14 mouse cellular contexts compared by ENCODE assay signal in the genomic region with DNA sequence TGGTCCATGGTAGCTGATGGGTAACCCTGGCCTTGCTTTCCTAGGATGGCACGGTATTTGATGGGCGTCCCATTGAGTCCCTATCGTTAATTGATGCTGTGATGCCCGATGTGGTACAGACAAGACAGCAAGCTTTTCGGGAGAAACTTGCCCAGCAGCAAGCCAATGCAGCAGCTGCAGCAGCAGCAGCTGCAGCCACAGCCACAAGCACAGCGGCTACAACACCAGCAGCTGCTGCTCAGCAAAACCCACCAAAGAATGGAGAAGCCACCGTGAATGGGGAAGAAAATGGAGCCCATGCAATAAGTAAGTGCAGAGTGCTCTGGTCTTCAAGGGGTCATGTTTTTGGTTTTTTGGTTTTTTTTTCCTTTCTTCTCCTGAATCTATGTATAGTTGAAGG.
DNase-seq lines count a peak whose midpoint lies in the region; TF ChIP-seq lines count a peak whose summit lies in the region.
"Had no signal": no experiment of that assay in that cellular context is flagged by ENCODE, and none has a peak within 500 bp of the region (broad histone marks: within the 10 kb centered on the region; RNA-seq: fewer than 3 reads in every experiment).

No protein-coding gene starts in this region.

- H3K36me3 ChIP-seq in myocyte (ENCODE audit: control insufficient read depth, insufficient read depth) = peaks cover 28% of the 10 kb centered on the region

- H3K4me3 ChIP-seq in myocyte = no peak overlapping the region

- no peak overlapping the region for H3ac ChIP-seq in myocyte (ENCODE audit: control insufficient read depth, insufficient read length)

- H3K4me2 ChIP-seq in myocyte (ENCODE audit: low read depth) = no peak overlapping the region

- no peaks in the 10 kb centered on the region for H3K27me3 ChIP-seq in myocyte (ENCODE audit: control insufficient read depth, insufficient read depth, insufficient read length)
- H3K27me3 ChIP-seq: CH12.LX had no signal

- no peaks in the 10 kb centered on the region for H3K79me2 ChIP-seq in myocyte (ENCODE audit: control insufficient read depth, insufficient read depth)

- TF ChIP-seq POLR2A in myocyte (IDR thresholded peaks at IDR 0.05; ENCODE audit: insufficient read length, low read depth) = no peak

- DNase-seq in embryo, embryonic 11 days = no peak
- DNase-seq: adrenal gland, adult 2 months; adrenal gland, adult 8-10 months; adrenal gland, postnatal 10 days; adrenal gland, postnatal 14 days; adrenal gland, postnatal 25 days; adrenal gland, postnatal 36 days; B cell, adult 2 months; cerebellum, adult 11 months; cerebellum, adult 11-12 months; cerebellum, adult 18-20 months; cerebellum, adult 2 months had no signal

TF ChIP-seq in myocyte, 11 proteins besides CTCF, POLR2A, EP300 and RAD21:
- TF ChIP-seq REST (IDR thresholded peaks at IDR 0.05; ENCODE audit: insufficient read depth, insufficient read length) (no peak), TCF3 (IDR thresholded peaks at IDR 0.05; ENCODE audit: insufficient read length, low read depth) (peak; percentile 38), MYOG (IDR thresholded peaks at IDR 0.05; ENCODE audit: control insufficient read depth in 1 of 3, insufficient read depth in 1 of 3, insufficient read length in 2 of 3, low read depth in 2 of 3) (peak in 2 of 3 experiments; percentile 85 to 91), USF1 (IDR thresholded peaks at IDR 0.05; ENCODE audit: low read depth) (no peak), E2F4 (IDR thresholded peaks at IDR 0.05; ENCODE audit: insufficient read depth) (no peak), TCF12 (IDR thresholded peaks at IDR 0.05; ENCODE audit: insufficient read depth, poor library complexity, severe bottlenecking) (no peak), MYOD1 (IDR thresholded peaks at IDR 0.05; ENCODE audit: control insufficient read depth in 1 of 3, insufficient read length in 2 of 3, low read depth in 2 of 3) (peak in 2 of 3 experiments; percentile 67 to 85), SRF (IDR thresholded peaks at IDR 0.05; ENCODE audit: control insufficient read depth, insufficient read length, low read depth) (no peak), CEBPB (IDR thresholded peaks at IDR 0.05; ENCODE audit: insufficient read depth, poor library complexity, severe bottlenecking) (no peak)
